Mouse (Mus musculus): ENCODE results near the gene Mxi1. TPM values are rescaled to one million over a fixed set of nuclear protein-coding genes. Genes with fewer than 3 reads are reported as not detected.

The Mxi1 gene
- total RNA-seq (2012; rRNA removed): 20.1 and 28.5 TPM in 2 replicates

GRCm38 (mm10) chr19:53310348-53310747, at the start of gene Mxi1:
Gene Mxi1, plus strand, starts transcription at chr19:53310518.
- H3K27ac ChIP-seq (ENCODE audit: insufficient read depth, low read depth, low read length, poor library complexity, severe bottlenecking): no peak within 1 kb of the TSS
- in situ Hi-C loops (cut with MboI; ENCODE audit: low sequenced_read_pairs in 2 of 2, unreplicated experiment in 2 of 2): no loop called here
- TF ChIP-seq ZC3H11A (IDR thresholded peaks at IDR 0.05; ENCODE audit: borderline replicate concordance, low read depth, low read length) (no peak), HCFC1 (IDR thresholded peaks at IDR 0.05; ENCODE audit: borderline replicate concordance, insufficient read depth, low read length) (peak; percentile 48; the same call in 1 of the 2 replicates)

GRCm38 (mm10) chr19:53260828-53261227, 49.5 kb upstream of the Mxi1 start:
- no peaks in the 10 kb centered on the region; a peak in 2 of 4 replicates for H3K4me1 ChIP-seq (ENCODE audit: control insufficient read depth in 2 of 2, insufficient read depth in 2 of 2, low read length in 2 of 2, poor library complexity in 1 of 2)
- no peaks in the 10 kb centered on the region for H3K9me3 ChIP-seq (ENCODE audit: control insufficient read depth, insufficient read depth, low read depth, low read length)
- no peaks in the 10 kb centered on the region for H3K36me3 ChIP-seq (ENCODE audit: control insufficient read depth, insufficient read depth, low read length, poor library complexity, severe bottlenecking)
- in situ Hi-C loops (cut with MboI; ENCODE audit: low sequenced_read_pairs in 2 of 2, unreplicated experiment in 2 of 2): no loop called here
- no peak for DNase-seq (ENCODE audit: low read depth, low spot score)
- TF ChIP-seq CHD2 (IDR thresholded peaks at IDR 0.05; ENCODE audit: low read depth, low read length) (no peak), ZC3H11A (IDR thresholded peaks at IDR 0.05; ENCODE audit: borderline replicate concordance, low read depth, low read length) (no peak), HCFC1 (IDR thresholded peaks at IDR 0.05; ENCODE audit: borderline replicate concordance, insufficient read depth, low read length) (no peak), MAFK (IDR thresholded peaks at IDR 0.05; ENCODE audit: insufficient read depth, low read depth, low read length) (no peak), ZNF384 (IDR thresholded peaks at IDR 0.05; ENCODE audit: low read depth, low read length) (no peak)
- H3K27ac ChIP-seq (ENCODE audit: insufficient read depth, low read depth, low read length, poor library complexity, severe bottlenecking): no peak overlapping the region
- H3K4me3 ChIP-seq (ENCODE audit: insufficient read depth in 1 of 2, low read depth in 1 of 2, low read length in 2 of 2, poor library complexity in 1 of 2, severe bottlenecking in 1 of 2): no peak overlapping the region
- H3K9ac ChIP-seq (ENCODE audit: insufficient read depth, low read depth, low read length, poor library complexity, severe bottlenecking): no peak overlapping the region

More at GRCm38 (mm10) chr19:53310348-53310747, at the start of gene Mxi1:
- H3K4me3 ChIP-seq (ENCODE audit: insufficient read depth in 1 of 2, low read depth in 1 of 2, low read length in 2 of 2, poor library complexity in 1 of 2, severe bottlenecking in 1 of 2): peak within 1 kb of the TSS; percentile 79 to 92
- no peak for DNase-seq (ENCODE audit: low read depth, low spot score)
- peak within 1 kb of the TSS; percentile 58 for H3K9ac ChIP-seq (ENCODE audit: insufficient read depth, low read depth, low read length, poor library complexity, severe bottlenecking)
- no peaks in the 10 kb centered on the region for H3K9me3 ChIP-seq (ENCODE audit: control insufficient read depth, insufficient read depth, low read depth, low read length)
- H3K4me1 ChIP-seq (ENCODE audit: control insufficient read depth in 2 of 2, insufficient read depth in 2 of 2, low read length in 2 of 2, poor library complexity in 1 of 2): peaks cover 6 to 24% of the 10 kb centered on the region in 2 experiments; a peak in 3 of 4 replicates
- H3K36me3 ChIP-seq (ENCODE audit: control insufficient read depth, insufficient read depth, low read length, poor library complexity, severe bottlenecking): no peaks in the 10 kb centered on the region

GRCm38 (mm10) chr19:53262061-53262460, 48.3 kb upstream of the Mxi1 start:
- no peaks in the 10 kb centered on the region for H3K36me3 ChIP-seq (ENCODE audit: control insufficient read depth, insufficient read depth, low read length, poor library complexity, severe bottlenecking)
- in situ Hi-C loops (cut with MboI; ENCODE audit: low sequenced_read_pairs in 2 of 2, unreplicated experiment in 2 of 2): no loop called here

GRCm38 (mm10) chr19:53263859-53264733, 46.2 kb upstream of the Mxi1 start:
- H3K27ac ChIP-seq (ENCODE audit: insufficient read depth, low read depth, low read length, poor library complexity, severe bottlenecking): no peak overlapping the region
- H3K36me3 ChIP-seq (ENCODE audit: control insufficient read depth, insufficient read depth, low read length, poor library complexity, severe bottlenecking): no peaks in the 10 kb centered on the region
- H3K9ac ChIP-seq (ENCODE audit: insufficient read depth, low read depth, low read length, poor library complexity, severe bottlenecking): no peak overlapping the region
- no peaks in the 10 kb centered on the region; a peak in 2 of 4 replicates for H3K4me1 ChIP-seq (ENCODE audit: control insufficient read depth in 2 of 2, insufficient read depth in 2 of 2, low read length in 2 of 2, poor library complexity in 1 of 2)
- no peaks in the 10 kb centered on the region for H3K9me3 ChIP-seq (ENCODE audit: control insufficient read depth, insufficient read depth, low read depth, low read length)
- no peak overlapping the region for H3K4me3 ChIP-seq (ENCODE audit: insufficient read depth in 1 of 2, low read depth in 1 of 2, low read length in 2 of 2, poor library complexity in 1 of 2, severe bottlenecking in 1 of 2)
- TF ChIP-seq ZNF384 (IDR thresholded peaks at IDR 0.05; ENCODE audit: low read depth, low read length) (no peak), HCFC1 (IDR thresholded peaks at IDR 0.05; ENCODE audit: borderline replicate concordance, insufficient read depth, low read length) (no peak), CHD2 (IDR thresholded peaks at IDR 0.05; ENCODE audit: low read depth, low read length) (no peak), MAFK (IDR thresholded peaks at IDR 0.05; ENCODE audit: insufficient read depth, low read depth, low read length) (no peak), ZC3H11A (IDR thresholded peaks at IDR 0.05; ENCODE audit: borderline replicate concordance, low read depth, low read length) (no peak)
- no peak for DNase-seq (ENCODE audit: low read depth, low spot score)
- in situ Hi-C loops (cut with MboI; ENCODE audit: low sequenced_read_pairs in 2 of 2, unreplicated experiment in 2 of 2): no loop called here

More at GRCm38 (mm10) chr19:53262061-53262460, 48.3 kb upstream of the Mxi1 start:
- Histone ChIP-seq H3K4me3 (ENCODE audit: insufficient read depth in 1 of 2, low read depth in 1 of 2, low read length in 2 of 2, poor library complexity in 1 of 2, severe bottlenecking in 1 of 2) (no peak overlapping the region), H3K9ac (ENCODE audit: insufficient read depth, low read depth, low read length, poor library complexity, severe bottlenecking) (no peak overlapping the region), H3K27ac (ENCODE audit: insufficient read depth, low read depth, low read length, poor library complexity, severe bottlenecking) (no peak overlapping the region), H3K4me1 (ENCODE audit: control insufficient read depth in 2 of 2, insufficient read depth in 2 of 2, low read length in 2 of 2, poor library complexity in 1 of 2) (no peaks in the 10 kb centered on the region; a peak in 2 of 4 replicates), H3K9me3 (ENCODE audit: control insufficient read depth, insufficient read depth, low read depth, low read length) (no peaks in the 10 kb centered on the region)
- DNase-seq (ENCODE audit: low read depth, low spot score): no peak
- no peak for TF ChIP-seq ZC3H11A (IDR thresholded peaks at IDR 0.05; ENCODE audit: borderline replicate concordance, low read depth, low read length)
- TF ChIP-seq MAFK (IDR thresholded peaks at IDR 0.05; ENCODE audit: insufficient read depth, low read depth, low read length): no peak
- TF ChIP-seq ZNF384 (IDR thresholded peaks at IDR 0.05; ENCODE audit: low read depth, low read length): no peak
- no peak for TF ChIP-seq CHD2 (IDR thresholded peaks at IDR 0.05; ENCODE audit: low read depth, low read length)
- no peak for TF ChIP-seq HCFC1 (IDR thresholded peaks at IDR 0.05; ENCODE audit: borderline replicate concordance, insufficient read depth, low read length)

Data from ES-E14 (cell line).